Mouse (Mus musculus) spleen, adult 2 months (tissue): ENCODE results near the gene Zcchc14.

ENCODE experiments used
- CTCF ChIP-seq: fragments of 200-500 bp; IDR thresholded peaks from 2 replicates; pipeline ENCODE4 v1.5.1; 2011; ENCODE audit warnings: mild to moderate bottlenecking, inconsistent platforms; ENCODE audit not compliant: insufficient read depth, insufficient read length, insufficient replicate concordance; ENCODE audit errors: extremely low read depth
- POLR2A ChIP-seq: fragments of 200-500 bp; IDR thresholded peaks from 2 replicates; pipeline ENCODE4 v1.6.1; 2011; ENCODE audit warnings: low read depth, low read length, inconsistent platforms

DNA sequence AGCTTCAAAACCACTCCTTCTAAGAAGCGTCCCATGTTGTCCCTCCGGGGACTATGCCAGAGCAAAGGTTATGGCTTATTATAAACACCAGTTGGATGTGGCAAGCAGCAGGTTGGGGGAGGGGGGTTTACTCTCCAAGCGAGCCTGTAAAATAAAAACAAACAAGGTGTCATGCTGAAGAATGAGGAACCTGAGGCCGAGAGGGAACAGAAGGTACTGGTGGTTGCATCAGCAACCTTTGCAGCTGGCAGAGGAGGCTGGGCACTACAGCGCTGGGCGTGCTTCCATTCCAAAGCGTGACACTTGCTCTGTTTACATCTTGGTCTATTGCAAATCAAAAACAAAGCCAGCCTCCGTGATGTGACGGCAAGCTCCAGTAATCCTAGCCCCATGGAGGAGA lies 72.2 kb downstream of the Zcchc14 start:
- TF ChIP-seq CTCF = no peak
- no peak for TF ChIP-seq POLR2A
